Mouse (Mus musculus) midbrain, postnatal 0 days (tissue): ENCODE data around the gene Paox. TPM values are rescaled to one million over a fixed set of nuclear protein-coding genes. Genes with fewer than 3 reads are reported as not detected.

Source experiments
- ATAC-seq: fragments of 200-750 bp; cut with Nextera tagmentation; 2 replicates; pipeline ENCODE4 v1.8.0; 2017; ENCODE audit warnings: moderate number of reproducible peaks, mild to moderate bottlenecking, moderate TSS enrichment, moderate library complexity; ENCODE audit not compliant: low FRiP score
- DNase-seq: peaks from one replicate; pipeline ENCODE4 v3.0.0-alpha.2; 2015; ENCODE audit warnings: low spot score
- H3K27ac ChIP-seq: fragments of 300-500 bp; sonication (generic); 2 replicates; pipeline ENCODE4 v1.5.1; 2014; ENCODE audit warnings: low read depth, mild to moderate bottlenecking, low read length, mixed read lengths
- H3K27me3 ChIP-seq: fragments of 300-500 bp; sonication (generic); 2 replicates; pipeline ENCODE4 v1.6.1; 2014; ENCODE audit warnings: low read length, control low read depth, mixed read lengths; ENCODE audit not compliant: insufficient read depth
- H3K36me3 ChIP-seq: fragments of 300-500 bp; sonication (generic); 2 replicates; pipeline ENCODE4 v1.6.1; 2014; ENCODE audit warnings: low read length, control low read depth, mixed read lengths; ENCODE audit not compliant: insufficient read depth
- H3K4me1 ChIP-seq: fragments of 300-500 bp; sonication (generic); 2 replicates; pipeline ENCODE4 v1.6.1; 2014; ENCODE audit warnings: mild to moderate bottlenecking, control low read depth, antibody characterized with exemption, low read length, mixed read lengths; ENCODE audit not compliant: insufficient read depth
- H3K4me2 ChIP-seq: fragments of 300-500 bp; sonication (generic); 2 replicates; pipeline ENCODE4 v1.6.1; 2014; ENCODE audit warnings: low read depth, mild to moderate bottlenecking, low read length, mixed read lengths; ENCODE audit not compliant: poor library complexity, severe bottlenecking
- H3K4me3 ChIP-seq: fragments of 300-500 bp; sonication (generic); 2 replicates; pipeline ENCODE4 v1.5.1; 2014; ENCODE audit warnings: low read depth, mild to moderate bottlenecking, low read length, moderate library complexity
- H3K9ac ChIP-seq: fragments of 300-500 bp; sonication (generic); replicated peaks from 2 replicates; pipeline ENCODE4 v1.6.1; 2014; ENCODE audit warnings: mild to moderate bottlenecking, low read length, moderate library complexity, mixed read lengths; ENCODE audit not compliant: poor library complexity, severe bottlenecking
- H3K9me3 ChIP-seq: fragments of 300-500 bp; sonication (generic); 2 replicates; pipeline ENCODE4 v1.6.1; 2016; ENCODE audit warnings: low read length, control low read depth
- CTCF ChIP-seq: IDR thresholded peaks from 2 replicates; pipeline ENCODE4 v1.5.1; 2016; ENCODE audit warnings: antibody characterized with exemption, mild to moderate bottlenecking
- WGBS: fragments of 180-500 bp; shearing (Covaris S2); extraction: QIAGEN DNeasy Blood & Tissue Kit; methylation state at CpG from one replicate; pipeline ENCODE4 v1.1.7; 2014; 5-methylcytosine and 5-hydroxymethylcytosine counted together
- polyA plus RNA-seq: library from polyadenylated mRNA; unstranded; fragments of >200 nt; fragmentation: Nextera tagmentation; extraction: Ambion mirVana; gene quantifications from 2 replicates; pipeline ENCODE4 v1.2.1, GENCODE M21; 2015
- total RNA-seq: library from RNA; depleted of rRNA; stranded (reverse); fragments of >200 nt; gene quantifications from 2 replicates; pipeline ENCODE4 v1.2.3, GENCODE M21; 2014

Gene Paox
- total and polyA plus RNA-seq, 2 experiments from 2014 or later: 8.6 to 12.5 TPM

GRCm38 (mm10) chr7:140135106-140135770 lies 19.6 kb downstream of the Paox start:
- H3K4me1 ChIP-seq: peaks cover 4% of the 10 kb centered on the region
- DNase-seq: no peak
- H3K4me3 ChIP-seq: no peak overlapping the region
- no peak overlapping the region for H3K27ac ChIP-seq
- H3K27me3 ChIP-seq: no peaks in the 10 kb centered on the region
- no peaks in the 10 kb centered on the region for H3K9me3 ChIP-seq
- 85% methylated on average over 5 of the region's 5 CpGs for WGBS
- no peak overlapping the region for H3K4me2 ChIP-seq
- H3K36me3 ChIP-seq: no peaks in the 10 kb centered on the region
- TF ChIP-seq CTCF: no peak
- ATAC-seq: no peak
- H3K9ac ChIP-seq: no peak overlapping the region

- H3K9me3 ChIP-seq: no peaks in the 10 kb centered on the region
- ATAC-seq: peak; percentile 97
- H3K4me2 ChIP-seq: peak within 1 kb of the TSS; percentile 88
- no peaks in the 10 kb centered on the region for H3K36me3 ChIP-seq
- WGBS: 2% methylated on average over 39 of the region's 39 CpGs
- DNase-seq: peak; percentile 96
- peaks cover 4% of the 10 kb centered on the region for H3K4me1 ChIP-seq
- peak within 1 kb of the TSS; percentile 76 for H3K9ac ChIP-seq
- peak; percentile 24; the same call in 1 of the 2 replicates for TF ChIP-seq CTCF
- peak within 1 kb of the TSS; percentile 89 for H3K27ac ChIP-seq
- H3K4me3 ChIP-seq: peak within 1 kb of the TSS; percentile 63
- no peaks in the 10 kb centered on the region for H3K27me3 ChIP-seq
Measured at GRCm38 (mm10) chr7:140137135-140138020, 21.8 kb downstream of the Paox start, which contains the start of gene Mtg1. Gene Mtg1, plus strand, starts transcription at chr7:140137564.

- ATAC-seq: no peak; the same call in 1 of the 2 replicates
- TF ChIP-seq CTCF: no peak
- under 1% methylated on average over 8 of the region's 8 CpGs for WGBS
Measured at GRCm38 (mm10) chr7:140138021-140138310, 22.4 kb downstream of the Paox start.

GRCm38 (mm10) chr7:140141350-140141749 lies 25.8 kb downstream of the Paox start:
- H3K27me3 ChIP-seq: no peaks in the 10 kb centered on the region
- no peaks in the 10 kb centered on the region for H3K36me3 ChIP-seq
- H3K27ac ChIP-seq: no peak overlapping the region
- TF ChIP-seq CTCF: peak; percentile 71
- no peak overlapping the region for H3K4me2 ChIP-seq
- H3K9me3 ChIP-seq: no peaks in the 10 kb centered on the region
- DNase-seq (peak; percentile 65), ATAC-seq (no peak)
- H3K4me1 ChIP-seq: peaks cover 4% of the 10 kb centered on the region
- H3K9ac ChIP-seq: no peak overlapping the region
- H3K4me3 ChIP-seq: no peak overlapping the region
- WGBS: 6% methylated on average over 14 of the region's 14 CpGs

More at GRCm38 (mm10) chr7:140138021-140138310, 22.4 kb downstream of the Paox start:
- peak overlapping the region; percentile 76 for H3K9ac ChIP-seq
- no peak for DNase-seq
- peak overlapping the region; percentile 89 for H3K27ac ChIP-seq
- peak overlapping the region; percentile 63 for H3K4me3 ChIP-seq
- no peaks in the 10 kb centered on the region for H3K36me3 ChIP-seq
- H3K9me3 ChIP-seq: no peaks in the 10 kb centered on the region
- no peaks in the 10 kb centered on the region for H3K27me3 ChIP-seq
- peak overlapping the region; percentile 88 for H3K4me2 ChIP-seq
- peaks cover 4% of the 10 kb centered on the region for H3K4me1 ChIP-seq

DNA sequence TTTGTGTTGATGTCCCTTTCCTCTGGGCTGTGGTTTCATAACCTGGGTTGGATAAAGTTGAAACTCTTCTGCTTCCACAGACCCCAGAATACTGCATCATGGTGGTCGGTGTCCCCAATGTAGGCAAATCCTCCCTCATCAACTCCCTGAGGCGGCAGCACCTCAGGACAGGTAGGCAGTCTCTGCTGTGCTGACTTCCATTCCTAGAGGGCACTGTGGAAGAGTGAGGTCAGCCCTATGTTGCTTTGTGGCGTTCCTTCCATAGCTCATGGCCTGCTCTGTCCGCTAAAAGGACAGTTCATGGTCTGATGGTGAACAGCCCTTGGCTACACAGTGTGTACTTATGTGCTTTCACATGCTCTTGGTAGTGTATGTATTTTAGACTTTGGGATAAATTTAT lies 29.0 kb downstream of the Paox start:
- H3K36me3 ChIP-seq: 0 out of 2 replicates have a peak, but pooled peaks cover 2% of the 10 kb centered on the region
- DNase-seq (no peak), ATAC-seq (no peak)
- no peak overlapping the region for H3K4me2 ChIP-seq
- no peaks in the 10 kb centered on the region for H3K9me3 ChIP-seq
- H3K4me1 ChIP-seq: no peaks in the 10 kb centered on the region
- TF ChIP-seq CTCF: no peak
- H3K4me3 ChIP-seq: no peak overlapping the region
- H3K27ac ChIP-seq: no peak overlapping the region
- no peaks in the 10 kb centered on the region for H3K27me3 ChIP-seq
- H3K9ac ChIP-seq: no peak overlapping the region
- 82% methylated on average over 4 of the region's 4 CpGs for WGBS

GRCm38 (mm10) chr7:140153383-140153782 lies 37.8 kb downstream of the Paox start:
- Histone ChIP-seq H3K9me3 (no peaks in the 10 kb centered on the region), H3K27me3 (no peaks in the 10 kb centered on the region), H3K9ac (peak overlapping the region; percentile 82), H3K4me3 (peak overlapping the region; percentile 49), H3K27ac (peak overlapping the region; percentile 92), H3K4me1 (peaks cover 19% of the 10 kb centered on the region; the same call in 1 of the 2 replicates), H3K36me3 (no peaks in the 10 kb centered on the region), H3K4me2 (peak overlapping the region; percentile 80)
- 3% methylated on average over 14 of the region's 28 CpGs for WGBS
- TF ChIP-seq CTCF: no peak
- peak; percentile 36 for ATAC-seq
- DNase-seq: peak; percentile 54
